Mouse (Mus musculus): ENCODE measurements around the gene Defb15. TPM values are rescaled to one million over a fixed set of nuclear protein-coding genes. Genes with fewer than 3 reads are reported as not detected.
A peak's percentile ranks its signal among the peaks of the same experiment; 100 is the strongest.
"Not testable (repeated sequence)": the region's sequence is repeated elsewhere in the genome, so short reads cannot be mapped to it uniquely, and the experiment has no call there.

Gene Defb15
- not detected for total RNA-seq (2021)
- long read RNA-seq, experiment 1 = 0 reads
- long read RNA-seq, experiment 2 = 0 reads

DNA sequence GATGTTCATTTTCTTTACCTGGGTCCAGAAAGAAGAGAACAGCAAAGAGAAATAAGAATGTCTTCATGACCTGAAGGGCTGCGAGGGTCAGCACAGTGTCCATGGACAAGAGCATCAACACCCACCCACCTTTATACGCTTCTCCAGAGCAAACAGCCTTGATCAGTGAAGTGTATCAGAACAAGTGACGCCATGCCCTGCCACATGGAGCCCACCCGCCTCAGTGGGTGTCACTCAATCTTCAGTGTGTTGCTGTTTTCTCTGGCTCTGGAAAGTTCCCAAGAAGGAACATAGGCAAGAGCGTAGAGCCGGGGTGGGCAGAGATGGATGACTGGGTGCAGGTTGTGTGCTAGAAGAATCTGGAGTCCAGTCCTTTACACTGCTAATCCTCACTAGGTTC, at the start of gene Defb15:
Gene Defb15, minus strand, starts transcription at position 101 of the 400 bp plus-strand sequence.
- no peak for DNase-seq (ENCODE audit: low spot score in 2 of 2)
- no peak within 1 kb of the TSS for H3K4me3 ChIP-seq
- no peak for TF ChIP-seq CTCF (conservative IDR thresholded peaks at IDR 0.05)
- H3K27ac ChIP-seq = no peak within 1 kb of the TSS

DNA sequence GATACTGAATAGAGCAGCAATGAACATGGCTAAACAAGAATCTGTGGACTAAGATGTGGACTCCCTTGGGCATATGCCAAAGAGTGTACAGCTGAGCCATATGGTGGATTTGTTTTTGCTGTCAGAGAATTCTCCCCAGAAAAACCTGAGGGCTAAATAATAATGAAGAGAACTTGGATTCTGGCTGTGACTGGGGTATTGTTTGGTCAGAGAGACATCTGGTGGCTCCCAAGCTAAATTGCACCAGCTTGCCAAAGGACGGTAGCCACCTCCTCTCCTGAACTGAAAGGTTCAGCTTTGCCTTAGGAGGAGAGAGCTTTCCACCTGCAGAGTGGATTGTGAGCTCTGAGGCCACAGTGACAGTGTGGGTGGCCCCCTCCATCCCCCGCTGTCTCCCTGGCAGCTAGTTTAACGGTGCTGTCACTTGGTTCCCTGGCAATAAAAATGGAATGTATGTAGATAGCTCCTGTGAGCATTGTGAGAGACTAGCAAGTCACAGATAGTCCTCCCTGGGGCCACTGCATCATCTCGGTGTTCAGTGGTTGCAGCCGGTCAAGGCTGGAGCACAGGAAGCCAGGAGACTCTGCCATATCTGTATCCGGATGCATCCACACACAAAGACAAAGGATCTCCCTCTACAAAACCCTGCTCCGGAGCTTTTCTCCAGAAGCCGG, 49.3 kb upstream of the Defb15 start:
- no peak overlapping the region for H3K4me3 ChIP-seq
- peak; percentile 78 for TF ChIP-seq CTCF (conservative IDR thresholded peaks at IDR 0.05)
- peak; percentile 27 to 54 for DNase-seq (ENCODE audit: low spot score in 2 of 2)
- H3K27ac ChIP-seq = no peak overlapping the region

DNA sequence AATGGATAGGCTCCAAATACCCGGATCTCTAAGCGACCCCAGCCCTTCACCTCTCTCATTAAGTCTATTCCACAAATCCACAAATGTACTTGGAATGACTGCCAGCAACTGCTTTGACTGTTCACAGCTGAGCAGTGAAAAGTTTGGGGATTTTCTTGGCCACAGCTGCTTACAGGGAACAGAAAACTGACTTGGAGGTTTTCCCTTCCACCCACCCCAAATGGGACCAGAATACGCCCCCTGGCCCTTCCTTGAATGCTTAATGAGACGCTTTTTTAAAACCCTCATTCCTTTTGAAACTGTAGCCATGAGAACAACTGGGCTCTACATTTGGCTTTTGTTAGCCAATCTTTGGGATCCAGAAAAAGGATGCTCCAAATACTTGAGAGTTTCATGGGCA, 45.7 kb upstream of the Defb15 start:
- no peak for TF ChIP-seq CTCF (conservative IDR thresholded peaks at IDR 0.05)
- Histone ChIP-seq H3K4me3 (no peak overlapping the region), H3K27ac (peak overlapping the region; percentile 72)
- DNase-seq (ENCODE audit: low spot score in 2 of 2) = peak; percentile 14 to 60

DNA sequence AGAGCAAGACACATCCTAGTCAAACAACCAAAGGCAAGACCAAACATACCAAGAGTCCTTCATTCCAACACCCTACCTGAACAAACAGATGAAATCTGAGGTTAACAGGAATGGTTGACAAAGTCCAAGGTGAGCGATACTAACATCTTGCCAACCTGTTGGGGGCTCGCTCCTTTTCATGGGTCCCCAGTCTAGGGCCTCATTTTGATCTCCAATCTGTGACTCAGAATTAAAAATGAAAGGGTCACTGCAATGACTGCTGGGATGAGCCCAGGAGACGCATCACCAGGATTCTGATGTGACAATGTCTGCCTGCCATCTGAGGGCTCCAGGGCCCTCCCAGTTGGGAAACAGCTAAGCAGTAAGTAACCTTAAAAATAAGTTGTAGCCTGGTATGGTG, 37.0 kb upstream of the Defb15 start, which contains the start of gene Ccdc70:
Gene Ccdc70, plus strand, starts transcription at position 301 of the 400 bp plus-strand sequence.
- no peak within 1 kb of the TSS for H3K27ac ChIP-seq
- DNase-seq (ENCODE audit: low spot score in 2 of 2) = no peak
- TF ChIP-seq CTCF (conservative IDR thresholded peaks at IDR 0.05) = no peak
- H3K4me3 ChIP-seq = no peak within 1 kb of the TSS

DNA sequence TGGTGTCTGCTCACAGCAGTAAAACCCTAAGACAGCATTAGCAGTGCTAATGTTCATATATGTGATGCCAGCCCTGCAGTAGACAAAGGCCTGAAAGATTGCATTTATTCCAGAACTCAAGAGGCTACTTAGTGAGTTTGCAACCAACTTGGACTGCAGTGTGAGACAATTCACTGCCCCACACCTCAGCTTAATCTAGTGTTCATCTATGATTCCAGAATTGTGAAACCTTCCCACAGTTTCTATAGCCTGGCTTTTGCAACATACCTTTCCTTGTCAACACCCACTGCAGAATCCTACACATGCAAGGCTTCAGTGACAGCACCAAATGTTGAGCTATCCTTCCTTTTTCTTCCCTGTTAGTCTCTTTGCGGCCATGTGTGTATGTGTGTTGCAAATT, 34.1 kb upstream of the Defb15 start:
- no peak for DNase-seq (ENCODE audit: low spot score in 2 of 2)
- no peak for TF ChIP-seq CTCF (conservative IDR thresholded peaks at IDR 0.05)
- Histone ChIP-seq H3K27ac (no peak overlapping the region), H3K4me3 (no peak overlapping the region)

DNA sequence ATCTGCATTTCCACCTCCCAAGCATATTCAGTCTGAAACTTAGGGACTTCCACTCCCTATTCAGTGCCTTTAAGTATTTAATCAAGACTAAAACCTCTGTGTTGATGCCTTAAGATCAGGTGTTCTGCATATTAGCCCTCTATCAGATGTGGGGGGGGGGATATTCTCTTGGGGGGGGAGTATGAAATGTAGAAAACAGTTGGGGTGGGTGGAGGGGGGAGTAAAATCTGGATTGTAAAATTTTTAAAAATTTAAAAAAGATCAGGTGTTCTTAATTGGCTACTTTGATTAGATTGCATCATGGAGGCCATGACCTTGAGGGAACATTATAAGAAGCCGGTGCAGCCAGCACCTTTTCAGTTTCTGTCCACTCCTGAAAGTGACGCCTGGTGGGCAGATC, 25.9 kb upstream of the Defb15 start, which contains the start of gene Fam90a1a:
Gene Fam90a1a, plus strand, starts transcription at position 301 of the 400 bp plus-strand sequence.
- no peak within 1 kb of the TSS for H3K27ac ChIP-seq
- DNase-seq (ENCODE audit: low spot score in 2 of 2) = no peak
- no peak for TF ChIP-seq CTCF (conservative IDR thresholded peaks at IDR 0.05)
- no peak within 1 kb of the TSS for H3K4me3 ChIP-seq

DNA sequence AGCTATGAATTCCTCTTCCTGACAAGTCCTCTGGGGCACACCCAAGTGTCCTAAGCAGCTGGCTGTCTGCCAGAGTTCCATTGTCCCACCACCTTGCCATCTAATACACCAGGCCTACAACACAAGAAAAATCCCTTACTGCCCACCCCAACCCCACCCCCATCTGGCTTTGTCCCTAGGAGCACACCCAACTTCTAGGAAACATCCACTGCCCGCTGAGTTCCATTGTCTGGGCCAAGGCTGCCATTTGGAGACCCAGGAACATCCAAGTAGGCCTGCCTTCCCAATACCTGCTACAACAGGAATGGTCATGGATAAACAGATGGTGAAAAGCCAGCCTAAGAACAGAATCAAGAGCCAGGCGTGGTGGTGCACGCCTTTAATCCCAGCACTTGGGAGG, 23.8 kb upstream of the Defb15 start:
- no peak for TF ChIP-seq CTCF (conservative IDR thresholded peaks at IDR 0.05)
- no peak overlapping the region for H3K27ac ChIP-seq
- no peak for DNase-seq (ENCODE audit: low spot score in 2 of 2)
- no peak overlapping the region for H3K4me3 ChIP-seq

DNA sequence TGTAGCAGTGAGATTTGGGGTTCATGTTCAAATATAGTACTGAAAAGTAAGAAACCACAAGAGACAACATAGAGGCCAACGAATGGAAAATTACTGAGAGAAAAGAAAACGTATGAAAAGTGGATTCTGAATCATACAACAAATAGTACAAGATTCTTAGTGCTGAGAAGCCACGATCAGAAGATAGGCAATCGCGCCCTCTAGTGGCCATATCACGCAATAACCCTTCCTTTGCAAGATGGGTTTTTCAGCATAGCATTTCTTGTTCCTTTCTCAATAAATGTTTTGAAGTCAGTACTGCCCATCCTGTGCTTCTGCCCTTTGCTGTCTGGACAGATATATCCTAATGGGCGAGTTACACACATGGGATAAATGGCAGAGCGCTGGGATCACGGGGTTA, 22.8 kb upstream of the Defb15 start:
- DNase-seq (ENCODE audit: low spot score in 2 of 2) = peak; percentile 11 to 56
- Histone ChIP-seq H3K27ac (no peak overlapping the region), H3K4me3 (no peak overlapping the region)
- peak; percentile 89 for TF ChIP-seq CTCF (conservative IDR thresholded peaks at IDR 0.05)

DNA sequence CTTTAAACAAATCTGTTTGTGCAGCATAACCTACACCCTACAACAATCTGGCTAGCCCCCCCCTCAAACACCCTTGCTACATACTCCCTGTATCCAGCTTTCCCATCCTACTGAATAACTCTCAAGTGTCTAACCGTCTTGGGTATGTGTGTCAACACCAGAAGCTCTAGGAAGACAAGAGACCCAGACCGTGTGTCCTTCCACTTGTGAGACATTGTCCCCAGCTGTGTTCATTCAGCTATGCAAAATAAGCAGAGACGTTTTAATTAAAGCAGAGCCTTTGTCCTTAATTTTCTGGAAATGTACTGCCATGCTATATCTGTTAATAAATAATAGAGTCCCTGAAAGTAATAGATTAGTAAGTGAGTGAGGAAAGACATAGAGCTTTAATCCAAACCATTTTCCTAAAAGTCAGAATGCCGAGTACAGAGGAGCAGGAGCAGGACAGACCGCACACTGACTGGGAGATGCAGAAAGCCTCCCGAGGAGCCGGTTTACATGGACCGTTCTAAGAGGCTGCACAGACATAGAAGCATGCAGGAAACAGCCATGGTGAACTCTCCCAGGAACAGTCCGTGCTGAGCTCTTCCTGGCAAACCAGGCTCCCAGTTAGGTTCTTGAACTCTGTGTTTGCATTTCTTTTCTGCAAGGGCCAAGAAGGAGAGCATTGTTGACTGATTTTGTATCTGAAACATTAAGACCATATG, 15.0 kb upstream of the Defb15 start:
- Histone ChIP-seq H3K27ac (no peak overlapping the region), H3K4me3 (no peak overlapping the region)
- no peak for DNase-seq (ENCODE audit: low spot score in 2 of 2)
- no peak for TF ChIP-seq CTCF (conservative IDR thresholded peaks at IDR 0.05)

DNA sequence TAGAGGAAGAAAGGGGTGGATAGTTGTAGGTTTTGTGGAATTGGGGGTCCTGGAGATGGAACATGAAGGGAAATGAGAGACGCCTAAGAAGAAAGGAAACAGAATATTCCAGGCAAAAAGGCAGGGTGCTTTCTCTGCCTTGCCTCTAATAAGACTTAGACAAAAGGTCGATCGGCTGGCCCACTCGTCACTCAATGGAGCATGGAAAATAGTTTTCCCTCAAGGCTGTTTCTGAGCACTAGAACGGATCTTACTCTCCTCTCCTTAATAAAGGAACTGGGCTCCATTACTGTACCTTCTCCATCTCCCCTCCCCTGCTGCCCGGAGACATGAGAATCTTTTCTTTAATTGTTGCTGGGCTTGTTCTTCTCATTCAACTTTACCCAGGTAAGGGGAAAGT, 14.0 kb upstream of the Defb15 start, which contains the start of gene Defb13:
Gene Defb13, plus strand, starts transcription at position 301 of the 400 bp plus-strand sequence.
- Histone ChIP-seq H3K27ac (no peak within 1 kb of the TSS), H3K4me3 (no peak within 1 kb of the TSS)
- no peak for TF ChIP-seq CTCF (conservative IDR thresholded peaks at IDR 0.05)
- DNase-seq (ENCODE audit: low spot score in 2 of 2) = no peak

DNA sequence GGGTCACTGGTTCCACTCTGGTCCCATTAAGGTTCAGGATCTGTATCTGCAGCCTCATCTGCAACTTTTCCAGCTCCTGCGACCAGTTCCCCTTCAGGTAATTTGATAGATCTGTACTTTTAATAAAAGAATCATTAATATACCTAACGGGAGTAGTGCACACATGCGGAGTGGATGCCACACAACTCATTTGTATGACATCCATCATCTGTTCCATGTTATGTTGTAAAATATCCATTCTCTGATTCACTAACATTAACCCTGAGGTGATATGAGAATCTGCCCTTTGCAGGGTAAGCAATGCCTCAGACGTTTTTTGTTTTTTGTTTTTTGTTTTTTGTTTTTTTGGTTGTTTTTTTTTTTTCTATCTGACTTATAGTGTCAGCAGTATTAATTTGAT, 5.5 kb upstream of the Defb15 start, which contains the start of gene Defb35:
Gene Defb35, plus strand, starts transcription at position 301 of the 400 bp plus-strand sequence.
- not testable (repeated sequence) for H3K4me3 ChIP-seq; DNase-seq (ENCODE audit: low spot score in 2 of 2); H3K27ac ChIP-seq

DNA sequence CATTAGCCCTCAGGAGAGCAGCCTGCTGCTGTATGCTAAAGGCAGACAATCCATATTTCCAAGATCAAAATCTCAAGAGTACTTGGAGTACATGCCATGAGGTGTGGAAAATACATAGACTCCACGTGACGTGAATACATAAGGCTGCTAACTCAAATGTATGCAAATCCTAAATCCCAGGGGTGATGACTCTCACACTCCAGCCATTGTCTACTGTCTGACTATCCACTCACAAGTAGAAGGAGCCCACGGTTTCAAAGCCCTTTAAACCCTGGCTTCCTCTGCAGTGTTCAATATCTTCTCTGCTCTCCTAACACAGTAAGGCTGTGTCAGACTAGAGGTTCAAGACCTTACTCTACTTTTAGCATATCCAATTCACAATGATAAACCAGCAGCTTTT, 1.8 kb downstream of the Defb15 start:
- not testable (repeated sequence) for H3K4me3 ChIP-seq; H3K27ac ChIP-seq; DNase-seq (ENCODE audit: low spot score in 2 of 2)

DNA sequence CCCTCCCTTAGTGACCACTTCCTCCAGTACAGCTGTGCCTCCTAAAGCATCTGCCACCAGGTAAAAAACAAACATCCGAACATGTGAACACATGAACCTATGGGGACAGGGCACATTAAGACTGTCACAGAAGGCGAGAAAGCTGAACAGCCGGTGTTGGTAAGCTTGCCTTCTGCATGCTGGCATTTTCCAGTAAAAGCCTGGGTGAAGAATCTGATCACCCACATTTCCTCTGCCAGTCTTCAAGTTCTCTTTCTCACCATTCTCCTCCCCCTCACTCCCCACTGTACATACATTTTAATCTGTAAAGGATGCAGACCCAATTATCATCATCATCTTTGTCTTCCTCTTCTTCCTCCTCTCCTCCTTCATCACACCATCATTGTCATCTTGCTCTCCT, 16.9 kb downstream of the Defb15 start:
- no peak for TF ChIP-seq CTCF (conservative IDR thresholded peaks at IDR 0.05)
- H3K27ac ChIP-seq = no peak overlapping the region
- H3K4me3 ChIP-seq = no peak overlapping the region
- peak; percentile 12 to 25 for DNase-seq (ENCODE audit: low spot score in 2 of 2)

DNA sequence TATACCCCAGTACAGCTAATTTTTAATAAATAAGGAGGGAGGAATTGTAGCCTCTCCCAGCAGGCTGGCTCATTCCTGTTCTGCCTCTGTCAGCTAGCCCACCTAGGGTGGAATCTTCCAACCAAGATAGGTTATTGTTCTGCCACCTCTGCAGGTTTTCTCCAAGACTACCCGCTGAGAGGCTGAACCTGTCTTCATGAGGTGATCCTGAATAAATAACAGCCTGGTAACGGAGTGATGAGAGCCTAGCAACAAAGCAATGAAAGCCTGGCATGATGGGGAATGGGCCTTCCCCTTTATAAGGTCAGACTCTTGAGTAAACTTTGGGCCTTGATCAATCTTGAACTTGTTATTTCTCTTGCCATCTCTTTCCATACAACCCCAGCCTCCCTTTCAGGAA, 20.0 kb downstream of the Defb15 start:
- TF ChIP-seq CTCF (conservative IDR thresholded peaks at IDR 0.05) = no peak
- Histone ChIP-seq H3K4me3 (no peak overlapping the region), H3K27ac (no peak overlapping the region)
- DNase-seq (ENCODE audit: low spot score in 2 of 2) = no peak
